Comparison of ENCODE assay signal across 30 mouse cellular contexts in the genomic region with DNA sequence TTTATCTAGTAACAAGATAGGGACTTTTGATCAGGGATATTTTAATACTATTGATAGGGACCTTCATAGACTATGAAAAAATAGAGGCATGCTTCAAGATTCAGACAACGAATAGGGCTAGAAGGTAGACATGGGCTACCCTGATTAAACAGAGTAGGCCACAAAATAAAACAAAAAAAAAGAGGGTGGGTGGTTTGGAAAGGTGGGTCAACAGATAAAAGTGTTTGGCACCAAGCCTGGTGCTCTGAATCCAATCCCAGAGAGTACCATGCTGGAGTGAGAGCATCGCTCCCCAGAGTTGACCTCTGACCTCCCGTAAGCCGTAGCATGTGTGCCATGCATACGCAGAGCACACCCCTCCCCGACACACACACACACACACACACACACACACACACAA. TPM values are rescaled to one million over a fixed set of nuclear protein-coding genes. Genes with fewer than 3 reads are reported as not detected.
DNase-seq lines count a peak whose midpoint lies in the region; ATAC-seq lines count a peak whose summit lies in the region.
"Had no signal": no experiment of that assay in that cellular context is flagged by ENCODE, and none has a peak within 500 bp of the region (broad histone marks: within the 10 kb centered on the region; RNA-seq: fewer than 3 reads in every experiment).

No protein-coding gene starts in this region.

- H3K4me3 ChIP-seq in liver, embryonic 13.5 days (replicated peaks): no peak overlapping the region
- H3K4me3 ChIP-seq in liver, embryonic 16.5 days (ENCODE audit: low read depth, low read length): no peak overlapping the region
- H3K4me3 ChIP-seq in neural tube, embryonic 15.5 days (replicated peaks): no peak overlapping the region
- H3K4me3 ChIP-seq: embryonic facial prominence, embryonic 10.5 days; embryonic facial prominence, embryonic 13.5 days; forebrain, embryonic 12.5 days; forebrain, embryonic 15.5 days; heart, embryonic 12.5 days; heart, embryonic 15.5 days; hindbrain, embryonic 10.5 days; hindbrain, embryonic 13.5 days had no signal

- WGBS in liver, embryonic 13.5 days (ENCODE audit: insufficient replicate concordance): 65% methylated on average over 6 of the region's 6 CpGs
- 40% methylated on average over 6 of the region's 6 CpGs for WGBS in liver, embryonic 16.5 days (ENCODE audit: insufficient replicate concordance)
- 97% methylated on average over 6 of the region's 6 CpGs for WGBS in neural tube, embryonic 15.5 days

- DNase-seq in MEL-GATA-1-ER (ENCODE audit: extremely low read depth, low read depth): peak; percentile 27
- DNase-seq in liver, embryonic 13.5 days: no peak
- DNase-seq in adrenal gland, adult 18-20 months (ENCODE audit: low spot score in 2 of 2): no peak
- no peak for DNase-seq in urinary bladder, postnatal 14 days (ENCODE audit: low spot score)
- DNase-seq: adrenal gland, postnatal 10 days; cerebellum, adult 11 months; cerebellum, adult 8-10 months; cerebellum, postnatal 10 days; cerebellum, postnatal 36 days; embryo, embryonic 11 days; gastrocnemius, postnatal 25 days; heart, adult 18-20 months; heart, postnatal 10 days; heart, postnatal 36 days had no signal

- peaks cover 69% of the 10 kb centered on the region for H3K4me1 ChIP-seq in liver, embryonic 13.5 days (replicated peaks)
- peaks cover 55% of the 10 kb centered on the region for H3K4me1 ChIP-seq in liver, embryonic 16.5 days (ENCODE audit: control insufficient read depth, low read depth, low read length)
- peaks cover 12% of the 10 kb centered on the region; the same call in 1 of the 2 replicates for H3K4me1 ChIP-seq in neural tube, embryonic 15.5 days

- 0 out of 2 replicates have a peak overlapping the region, but pooled peaks have one; percentile 0 for H3K4me2 ChIP-seq in liver, embryonic 13.5 days
- H3K4me2 ChIP-seq in liver, embryonic 16.5 days (ENCODE audit: low read depth, low read length): no peak overlapping the region
- H3K4me2 ChIP-seq in neural tube, embryonic 15.5 days: no peak overlapping the region
- H3K4me2 ChIP-seq: embryonic facial prominence, embryonic 13.5 days; forebrain, embryonic 12.5 days; forebrain, embryonic 15.5 days; heart, embryonic 12.5 days; heart, embryonic 15.5 days; hindbrain, embryonic 13.5 days had no signal

- H3K9me3 ChIP-seq in liver, embryonic 13.5 days (replicated peaks): no peaks in the 10 kb centered on the region
- H3K9me3 ChIP-seq in liver, embryonic 16.5 days (replicated peaks; ENCODE audit: control insufficient read depth, low read length): no peaks in the 10 kb centered on the region
- no peaks in the 10 kb centered on the region for H3K9me3 ChIP-seq in neural tube, embryonic 15.5 days (replicated peaks)
- H3K9me3 ChIP-seq: embryonic facial prominence, embryonic 10.5 days; embryonic facial prominence, embryonic 13.5 days; forebrain, embryonic 12.5 days; forebrain, embryonic 15.5 days; heart, embryonic 12.5 days; heart, embryonic 15.5 days; hindbrain, embryonic 10.5 days; hindbrain, embryonic 13.5 days had no signal

- H3K27me3 ChIP-seq in liver, embryonic 13.5 days: peaks cover 18% of the 10 kb centered on the region
- H3K27me3 ChIP-seq in liver, embryonic 16.5 days (ENCODE audit: control insufficient read depth, insufficient read depth, low read depth, low read length): no peaks in the 10 kb centered on the region
- peaks cover 23% of the 10 kb centered on the region; the same call in 1 of the 2 replicates for H3K27me3 ChIP-seq in neural tube, embryonic 15.5 days (replicated peaks)
- H3K27me3 ChIP-seq: forebrain, embryonic 15.5 days had no signal

- peaks cover 13% of the 10 kb centered on the region for H3K36me3 ChIP-seq in liver, embryonic 13.5 days
- H3K36me3 ChIP-seq in liver, embryonic 16.5 days (ENCODE audit: control insufficient read depth, insufficient read depth): peaks cover 7% of the 10 kb centered on the region
- no peaks in the 10 kb centered on the region for H3K36me3 ChIP-seq in neural tube, embryonic 15.5 days
- H3K36me3 ChIP-seq: embryonic facial prominence, embryonic 10.5 days; embryonic facial prominence, embryonic 13.5 days; forebrain, embryonic 12.5 days; forebrain, embryonic 15.5 days; heart, embryonic 12.5 days; heart, embryonic 15.5 days; hindbrain, embryonic 10.5 days; hindbrain, embryonic 13.5 days had no signal

- ATAC-seq in liver, embryonic 13.5 days (ENCODE audit: low read depth): no peak
- no peak for ATAC-seq in liver, embryonic 16.5 days (ENCODE audit: low read depth)
- ATAC-seq in megakaryocyte-erythroid progenitor cell, adult 5-6 weeks (replicated peaks; ENCODE audit: low FRiP score, low TSS enrichment, poor library complexity, severe bottlenecking): peak; percentile 11
- no peak for ATAC-seq in neural tube, embryonic 15.5 days (ENCODE audit: low FRiP score)
- ATAC-seq: CD4-positive, CD25-positive, alpha-beta regulatory T cell, adult 4 months; forebrain, embryonic 15.5 days; hindbrain, embryonic 16.5 days; Patski had no signal

- H3K9ac ChIP-seq in liver, embryonic 13.5 days: peak overlapping the region; percentile 72
- no peak overlapping the region for H3K9ac ChIP-seq in liver, embryonic 16.5 days (ENCODE audit: low read depth, low read length)
- no peak overlapping the region for H3K9ac ChIP-seq in neural tube, embryonic 15.5 days (replicated peaks)
- H3K9ac ChIP-seq: embryonic facial prominence, embryonic 13.5 days; forebrain, embryonic 12.5 days; forebrain, embryonic 15.5 days; heart, embryonic 12.5 days; heart, embryonic 15.5 days; hindbrain, embryonic 13.5 days had no signal

- peak overlapping the region; percentile 98 for H3K27ac ChIP-seq in liver, embryonic 13.5 days
- H3K27ac ChIP-seq in liver, embryonic 16.5 days (ENCODE audit: low read length): peak overlapping the region; percentile 97; the same call in 1 of the 2 replicates
- H3K27ac ChIP-seq in neural tube, embryonic 15.5 days (replicated peaks): no peak overlapping the region
- H3K27ac ChIP-seq: embryonic facial prominence, embryonic 10.5 days; embryonic facial prominence, embryonic 13.5 days; forebrain, embryonic 12.5 days; forebrain, embryonic 15.5 days; heart, embryonic 15.5 days; hindbrain, embryonic 10.5 days; hindbrain, embryonic 13.5 days had no signal

RNA-seq across cellular contexts. Expression of gene Slc30a10, which starts 2.2 kb away (rescaled TPM):
- polyA plus RNA-seq in liver, embryonic 13.5 days (2015; fragmentation: Nextera tagmentation; extraction: Ambion mirVana): 10.4 and 12.5 TPM in 2 replicates
- 13.0 and 15.6 TPM in 2 replicates for polyA plus RNA-seq in liver, embryonic 16.5 days (2015; fragmentation: Nextera tagmentation; extraction: Ambion mirVana)
- total RNA-seq in megakaryocyte-erythroid progenitor cell, adult 5-6 weeks (2014; fragmentation: Nextera tagmentation): 0.96 and 1.1 TPM in 2 replicates
- 1.7 TPM in 1 of 2 replicates, not detected in the other for total RNA-seq in megakaryocyte-erythroid progenitor cell, adult 5-6 weeks (2017)
- total RNA-seq in adrenal gland, adult 18-20 months (2021): not detected
- polyA plus RNA-seq in neural tube, embryonic 15.5 days (2015; fragmentation: Nextera tagmentation; extraction: Ambion mirVana): 5.6 and 5.8 TPM in 2 replicates
- total RNA-seq: gastrocnemius, adult 8-10 months; gastrocnemius, postnatal 25 days; heart, adult 18-20 months; heart, postnatal 10 days; heart, postnatal 36 days had no signal
- polyA plus RNA-seq: C2C12; CD4-positive, CD25-positive, alpha-beta regulatory T cell, adult 4 months; Patski had no signal
